Mouse (Mus musculus) telencephalon, adult 2 months (tissue): ENCODE data around the gene Ddr2.
A peak's percentile ranks its signal among the peaks of the same experiment; 100 is the strongest.
"Not testable (repeated sequence)": the region's sequence is repeated elsewhere in the genome, so short reads cannot be mapped to it uniquely, and the experiment has no call there.

Experiments
- DNase-seq: peaks from one replicate; pipeline ENCODE4 v3.0.0-alpha.2; 2011; ENCODE audit warnings: low read depth, low spot score

Gene Ddr2

DNA sequence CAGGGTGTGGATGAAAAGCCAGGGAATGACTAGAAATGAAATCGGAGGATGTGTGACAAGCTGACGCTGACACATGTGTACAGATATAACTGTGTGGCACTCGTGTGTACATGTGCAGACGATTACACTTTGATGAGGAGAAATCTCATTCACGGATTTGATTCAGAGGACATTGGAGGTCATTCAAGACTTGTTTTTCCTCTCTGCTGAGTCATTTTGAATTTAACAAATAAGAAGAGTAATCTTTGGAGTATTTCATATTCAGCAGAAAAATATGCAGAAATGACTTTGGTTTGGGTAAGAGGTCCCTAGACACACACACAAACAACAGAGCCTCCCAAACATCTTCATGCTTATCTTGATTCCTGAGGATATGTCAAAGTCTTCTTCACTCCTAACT, 67.6 kb downstream of the Ddr2 start:
- no peak for DNase-seq

DNA sequence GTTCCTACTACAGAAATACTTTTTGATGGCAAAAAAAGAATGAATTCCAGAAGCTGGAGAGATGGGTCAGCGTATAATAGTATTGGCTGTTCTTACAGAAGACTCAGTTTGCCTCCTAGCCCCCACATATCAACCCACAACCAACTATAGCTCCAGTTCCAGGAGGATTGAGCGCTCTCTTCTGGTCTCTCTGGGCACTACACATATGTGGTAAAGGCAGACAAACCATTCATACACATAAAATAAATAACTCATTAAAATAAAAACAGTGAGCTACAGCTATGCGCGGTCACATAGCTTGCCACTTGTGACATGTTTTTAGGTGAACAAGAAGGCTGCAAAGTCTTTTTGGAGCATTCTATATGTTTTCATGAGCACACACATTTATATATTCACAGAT, 71.2 kb downstream of the Ddr2 start:
- DNase-seq: no peak

DNA sequence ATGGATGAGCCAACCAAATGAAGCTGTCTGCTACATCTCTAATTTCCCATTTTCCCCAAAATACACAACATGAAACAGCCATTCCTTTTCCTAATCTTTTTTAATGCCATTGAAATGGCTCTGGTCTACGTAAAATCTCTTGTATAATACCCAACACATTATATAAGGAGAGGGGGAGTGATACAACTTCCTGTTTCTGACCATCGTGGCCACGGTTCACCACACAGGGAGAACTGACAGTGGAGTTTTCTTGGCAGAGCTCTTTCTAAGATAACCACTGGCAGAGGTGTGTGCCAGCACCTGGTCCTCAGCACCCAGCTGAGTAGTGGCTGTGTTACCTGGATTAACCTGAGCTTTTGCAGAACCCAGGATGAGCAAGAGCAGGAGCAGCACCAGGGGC, 75.0 kb downstream of the Ddr2 start:
- DNase-seq: no peak

DNA sequence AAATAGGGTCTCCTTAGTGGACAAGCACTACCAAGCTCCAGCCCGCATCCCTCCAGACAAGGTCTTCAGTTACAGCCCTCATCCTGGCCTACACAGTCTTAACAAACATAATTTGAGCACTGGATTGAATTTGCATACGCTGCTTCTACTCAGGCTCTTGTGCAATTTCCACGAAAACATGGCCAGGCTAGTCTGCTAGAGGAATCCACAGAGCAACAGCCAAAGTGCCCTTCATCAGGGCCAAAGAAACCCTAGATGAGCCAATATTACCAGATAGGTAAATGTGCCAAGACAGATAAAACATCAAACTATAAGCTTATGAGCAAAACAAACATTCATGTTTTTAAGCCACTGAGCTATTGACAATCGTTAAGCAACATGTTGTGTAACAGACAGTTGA, 75.6 kb downstream of the Ddr2 start:
- DNase-seq: no peak

DNA sequence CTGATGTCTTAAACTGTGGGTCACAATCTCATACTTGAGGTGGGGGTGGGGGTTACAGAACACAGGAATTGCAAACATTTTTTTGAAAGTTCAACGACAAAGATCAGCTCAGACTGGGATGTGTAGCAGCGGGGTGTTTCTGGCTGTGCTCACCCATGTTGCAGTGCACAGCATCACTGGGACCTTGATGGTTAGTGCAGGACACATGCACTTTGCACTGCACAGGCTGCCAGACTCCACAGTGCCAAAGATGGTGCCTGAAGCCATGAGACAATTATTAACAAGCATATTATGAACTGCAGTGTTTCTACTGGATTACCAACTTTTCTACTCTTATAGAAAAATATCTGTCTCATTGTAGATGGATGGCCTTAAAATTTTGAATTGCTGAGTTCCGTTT, 78.9 kb downstream of the Ddr2 start:
- DNase-seq: no peak

DNA sequence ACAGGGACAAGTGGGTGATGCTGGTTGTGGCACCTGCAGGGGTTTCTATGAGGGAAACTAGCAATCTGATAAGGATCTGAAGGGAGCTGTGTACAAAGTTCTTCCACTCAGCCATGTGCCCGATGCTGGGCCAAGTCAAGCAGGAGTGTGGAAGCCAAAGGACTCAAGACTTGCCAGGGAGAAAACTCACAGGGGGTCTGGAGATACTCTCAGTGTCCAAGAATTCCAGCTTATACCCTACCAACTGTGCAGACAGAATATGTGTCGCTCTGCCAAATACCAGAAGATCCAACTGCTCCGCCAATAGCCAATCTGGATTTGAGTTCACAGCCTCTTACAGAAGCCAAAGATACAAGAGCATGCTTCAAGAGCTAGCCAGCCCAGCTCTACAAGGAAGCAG, 95.8 kb downstream of the Ddr2 start:
- DNase-seq: no peak

DNA sequence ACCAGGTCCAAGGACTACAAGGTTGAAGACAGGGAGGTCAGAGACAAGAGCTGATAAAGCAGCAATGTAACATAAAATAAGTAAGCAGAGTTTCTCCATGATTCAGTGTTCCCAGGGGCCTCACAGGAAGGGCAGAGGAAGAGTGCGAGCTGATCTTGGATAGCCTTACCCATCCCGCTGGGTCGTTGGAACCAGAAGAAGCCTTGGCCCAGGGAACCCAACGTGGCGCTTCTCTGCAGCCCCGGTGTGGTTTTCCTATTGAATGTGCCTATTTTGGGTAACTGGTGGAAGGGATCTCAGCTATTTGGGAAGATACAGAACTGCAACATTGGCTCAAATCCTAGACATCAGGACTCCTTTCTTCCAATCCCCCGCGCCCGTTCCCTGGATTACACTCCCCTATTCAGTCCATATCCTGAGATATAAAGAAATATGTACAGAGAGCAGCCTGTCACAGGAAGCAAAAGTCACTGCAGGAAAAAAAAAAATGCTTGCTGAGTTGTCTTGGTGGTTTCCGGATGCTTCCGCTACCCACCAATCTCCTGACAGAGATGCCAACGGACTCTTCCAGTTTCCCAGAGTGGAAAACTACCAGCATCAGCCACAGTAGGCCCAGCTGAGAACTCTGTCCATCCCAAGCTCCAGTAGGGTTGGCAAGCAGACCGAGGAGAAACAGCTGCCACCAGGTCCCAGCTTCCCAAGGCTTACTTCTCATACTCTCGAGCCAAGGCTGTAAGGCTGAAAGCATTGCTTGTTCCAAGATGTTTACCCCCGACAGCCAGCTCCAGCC, 99.7 kb downstream of the Ddr2 start:
- DNase-seq: no peak

DNA sequence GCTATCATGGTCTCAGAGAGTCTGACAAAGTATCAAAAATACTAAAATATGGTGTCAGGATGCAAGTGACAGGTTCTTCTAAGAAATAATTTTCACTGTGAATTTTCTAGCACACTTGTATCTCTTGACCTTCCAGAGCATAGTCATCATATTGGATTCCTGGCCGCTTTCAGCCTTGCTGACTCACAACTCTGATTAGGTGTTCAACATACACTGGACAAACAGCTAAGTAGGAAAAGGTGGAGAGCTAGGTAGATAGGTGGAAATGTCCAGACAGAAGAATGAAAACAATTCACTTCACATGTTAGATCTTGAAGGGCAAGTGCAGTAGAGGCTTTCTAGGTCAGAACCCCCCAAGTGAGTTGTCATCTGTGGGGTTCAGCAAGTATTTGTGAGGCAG, 101.3 kb downstream of the Ddr2 start:
- DNase-seq: no peak

DNA sequence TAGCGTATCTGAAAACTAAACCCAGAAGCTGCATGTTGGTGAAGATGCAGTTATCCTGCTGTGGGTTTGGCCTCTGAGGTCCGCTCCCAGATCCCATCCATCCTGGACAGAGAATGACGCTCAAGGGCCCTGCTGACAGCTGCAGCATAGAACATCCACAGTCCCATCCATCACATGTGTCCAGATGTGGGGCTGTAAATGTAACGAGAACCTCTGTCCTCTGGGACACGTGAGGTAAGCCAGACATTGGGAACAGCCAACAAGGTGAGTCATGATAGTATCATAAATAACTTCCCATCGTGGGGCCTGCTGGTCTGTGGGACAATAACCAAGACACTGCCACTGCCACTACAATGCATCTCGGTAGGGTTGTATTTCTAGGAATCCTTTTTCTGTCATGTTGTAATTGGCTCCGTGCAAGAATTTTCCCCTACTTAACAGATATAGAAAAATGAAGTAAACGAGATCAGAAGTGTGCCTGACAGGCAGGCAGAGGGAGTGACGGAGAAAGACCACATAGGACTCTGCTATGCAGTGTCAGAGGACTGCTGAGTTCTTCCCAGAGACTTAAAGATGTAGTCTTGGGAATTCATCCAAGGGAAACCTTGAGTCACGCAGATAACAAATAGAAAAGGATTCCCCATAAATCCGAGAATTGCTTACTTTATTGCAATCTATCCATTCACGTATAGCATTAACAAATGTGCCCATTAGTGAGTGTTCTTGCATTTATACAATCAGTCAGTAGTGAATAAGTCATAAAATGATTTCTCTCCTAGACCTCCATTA, 101.9 kb downstream of the Ddr2 start:
- DNase-seq: no peak

DNA sequence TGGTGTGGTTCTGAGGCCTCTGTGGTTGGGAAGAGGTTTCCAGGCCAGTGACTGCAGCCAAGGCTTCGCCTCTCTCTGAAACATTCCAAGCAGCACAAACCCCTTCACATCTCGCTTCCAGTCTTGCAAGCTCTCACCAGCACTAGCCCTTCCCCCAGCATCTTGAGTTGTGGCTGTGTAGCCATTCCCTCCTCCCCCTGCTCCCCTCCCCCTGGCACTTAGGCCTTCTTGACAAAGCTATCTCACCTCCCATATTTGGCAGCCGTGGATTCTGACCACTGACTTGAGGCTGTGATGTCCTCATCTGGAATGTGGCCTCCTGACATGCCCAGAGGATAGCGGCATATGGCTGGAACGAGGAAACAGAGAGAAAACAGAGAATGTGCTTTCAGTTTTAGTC, 104.0 kb downstream of the Ddr2 start:
- DNase-seq: no peak

DNA sequence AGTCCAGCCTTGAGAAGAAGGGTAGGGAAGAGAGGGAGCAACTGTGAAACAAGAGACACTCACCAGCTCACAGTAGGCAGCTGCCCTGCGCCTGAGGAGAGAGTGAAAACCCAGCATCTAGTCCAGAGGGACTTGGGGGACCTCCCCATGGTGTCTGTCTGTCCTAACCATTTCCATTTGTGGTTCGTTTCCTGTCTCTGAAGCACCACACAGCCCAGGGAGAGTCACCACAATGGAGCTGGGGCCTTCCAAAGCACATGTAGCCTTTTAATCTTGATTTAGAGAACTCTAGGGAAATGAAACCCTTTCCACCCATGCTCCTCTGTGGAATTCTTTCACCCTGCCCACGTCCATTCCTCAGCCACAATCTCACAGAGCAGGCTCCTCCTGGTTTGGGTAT, 105.3 kb downstream of the Ddr2 start:
- DNase-seq: no peak

DNA sequence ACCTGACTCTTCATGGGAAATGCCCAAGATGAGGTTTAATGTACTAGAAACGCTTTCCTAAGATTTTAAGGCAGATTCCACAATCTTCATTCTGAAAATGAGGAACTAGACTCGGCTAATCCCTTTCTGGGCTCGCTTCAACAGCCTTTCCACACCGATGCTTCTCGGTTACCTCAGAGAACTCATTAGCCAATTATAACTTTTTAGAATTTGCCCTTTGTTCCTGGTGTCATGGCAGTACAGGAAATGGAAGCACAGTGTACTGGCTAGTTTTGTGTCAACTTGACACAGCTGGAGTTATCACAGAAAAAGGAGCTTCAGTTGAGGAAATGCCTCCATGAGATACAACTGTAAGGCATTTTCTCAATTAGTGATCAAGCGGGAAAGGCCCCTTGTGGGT, 116.7 kb downstream of the Ddr2 start:
- DNase-seq: not testable (repeated sequence)

DNA sequence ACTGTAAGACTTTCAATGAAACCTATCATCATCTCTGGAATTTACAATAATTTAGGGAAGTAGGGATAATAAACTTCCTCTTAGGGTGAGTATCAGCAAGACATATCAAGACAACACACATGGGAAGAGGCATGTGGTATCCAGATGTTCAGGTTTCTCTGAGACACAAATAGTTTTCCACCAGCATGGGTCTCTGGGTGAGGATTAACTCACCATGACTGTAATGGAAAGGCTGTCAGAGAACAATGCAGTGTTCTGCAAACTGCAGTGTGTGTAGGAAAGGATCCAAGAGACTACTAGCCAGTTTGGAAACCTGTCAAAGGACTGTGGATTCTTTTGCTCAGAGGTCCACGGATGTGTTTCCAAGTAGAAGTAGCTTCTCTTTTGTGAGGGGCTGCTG, 124.4 kb downstream of the Ddr2 start:
- DNase-seq: no peak

DNA sequence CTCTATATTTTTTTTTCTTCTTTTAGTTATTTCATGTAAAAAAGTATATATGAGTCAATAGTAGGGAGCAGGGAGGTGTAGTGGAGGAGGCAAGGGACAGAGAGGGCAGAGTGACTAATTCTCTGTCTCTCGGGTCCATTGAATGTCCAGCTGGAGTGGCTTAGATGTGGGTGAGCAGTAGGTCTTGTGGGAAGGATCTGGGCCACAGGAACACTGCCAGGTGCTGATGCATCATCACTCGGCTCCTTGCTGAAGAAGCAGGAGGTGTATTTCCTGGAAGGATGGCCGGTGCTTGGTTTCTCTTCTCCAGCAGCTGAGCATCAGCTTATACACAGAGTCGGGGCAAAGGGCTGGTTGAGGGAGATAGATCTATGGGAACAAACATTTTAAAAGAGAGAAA, 132.9 kb downstream of the Ddr2 start:
- DNase-seq: no peak

DNA sequence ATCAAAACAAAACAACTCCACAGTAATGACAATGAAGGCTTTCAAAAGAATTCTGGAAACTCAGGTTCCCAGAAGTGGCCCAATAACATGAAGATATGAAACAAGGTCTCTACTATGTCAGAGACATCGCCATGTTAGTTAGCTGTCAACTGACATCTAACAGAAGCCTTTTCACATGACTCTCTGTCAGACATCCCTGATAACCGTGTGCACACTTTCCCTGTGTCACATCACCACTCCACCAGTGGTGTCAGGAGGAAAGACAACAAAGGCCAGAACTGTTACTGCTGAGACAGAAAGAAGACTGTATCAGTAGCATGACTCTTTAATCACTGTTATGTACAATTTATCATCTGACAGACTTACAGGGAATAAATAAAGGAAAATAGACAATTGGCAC, 138.6 kb downstream of the Ddr2 start:
- no peak for DNase-seq

DNA sequence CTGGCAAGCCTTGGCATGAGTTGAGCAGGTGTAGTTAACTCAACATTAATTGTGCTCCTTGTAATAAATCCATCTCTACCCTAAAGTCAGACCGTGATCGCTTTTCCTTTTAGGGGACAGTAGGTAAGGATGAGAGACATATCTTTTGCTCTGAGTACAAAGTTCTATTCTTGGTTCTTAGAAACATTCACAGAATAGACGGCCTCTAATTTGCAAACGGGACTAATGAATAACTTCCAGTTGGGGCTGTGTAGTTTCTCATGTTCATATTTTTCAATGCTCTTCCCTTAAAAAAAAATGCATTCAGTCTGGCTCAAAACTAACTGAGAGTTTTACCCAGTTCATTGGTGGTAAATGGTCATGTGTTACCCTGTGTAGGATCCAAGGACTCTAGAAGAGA, 139.6 kb downstream of the Ddr2 start:
- DNase-seq: no peak

DNA sequence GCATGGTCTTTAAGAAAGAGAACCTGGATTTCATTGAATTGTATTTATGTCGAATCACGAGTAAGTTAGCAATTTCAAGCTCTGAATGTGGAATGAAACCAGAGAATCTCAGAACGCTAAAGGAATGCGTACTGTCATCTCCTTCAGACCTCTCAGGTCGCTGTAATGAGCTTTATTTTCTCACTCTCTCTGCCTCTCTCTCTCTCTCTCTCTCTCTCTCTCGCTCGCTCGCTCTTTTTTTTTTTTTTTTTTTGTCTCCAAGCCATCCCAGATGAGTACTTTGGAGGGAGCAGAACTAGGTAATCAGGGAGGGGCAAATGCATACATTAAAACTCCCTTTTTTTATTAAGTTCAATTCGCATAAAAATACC, 141.1 kb downstream of the Ddr2 start:
- no peak for DNase-seq

DNA sequence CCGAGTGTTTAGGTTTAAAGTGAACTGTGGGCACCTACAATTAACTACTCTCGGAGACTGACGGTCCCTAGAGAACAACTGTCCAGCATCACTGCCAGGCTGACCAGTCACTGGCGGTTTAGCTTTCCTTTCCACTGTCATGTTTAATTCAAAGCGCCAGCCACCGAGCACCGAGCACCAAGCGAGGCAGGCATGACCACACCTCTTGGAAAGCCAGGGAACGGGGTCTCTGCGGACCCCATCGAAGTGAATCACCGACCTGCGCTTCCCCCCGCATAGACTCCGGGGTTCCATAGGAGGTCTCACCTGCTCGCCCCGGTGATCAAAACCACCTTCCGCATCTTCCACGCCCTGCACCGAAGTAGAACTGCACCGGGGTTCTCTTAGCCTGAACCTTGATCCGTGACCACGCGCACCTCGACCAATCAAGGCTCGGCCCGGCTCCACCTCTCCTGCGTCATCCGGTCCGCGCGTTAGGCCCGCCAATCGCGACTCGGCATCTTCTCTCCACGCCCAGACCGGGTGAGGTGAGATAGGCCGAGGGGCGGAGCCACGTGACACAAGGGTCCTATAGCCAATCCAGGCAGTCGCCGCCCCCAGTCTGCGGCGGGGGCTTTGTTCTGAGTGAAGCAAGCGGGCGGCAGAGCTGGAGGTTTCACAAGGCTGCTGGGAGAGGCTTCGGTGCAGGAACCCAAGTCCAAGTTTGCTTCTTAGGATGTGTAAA, 141.6 kb downstream of the Ddr2 start, which contains the start of gene Hsd17b7:
Gene Hsd17b7, minus strand, starts transcription at position 450 of the 724 bp plus-strand sequence.
- peak; percentile 97 for DNase-seq

DNA sequence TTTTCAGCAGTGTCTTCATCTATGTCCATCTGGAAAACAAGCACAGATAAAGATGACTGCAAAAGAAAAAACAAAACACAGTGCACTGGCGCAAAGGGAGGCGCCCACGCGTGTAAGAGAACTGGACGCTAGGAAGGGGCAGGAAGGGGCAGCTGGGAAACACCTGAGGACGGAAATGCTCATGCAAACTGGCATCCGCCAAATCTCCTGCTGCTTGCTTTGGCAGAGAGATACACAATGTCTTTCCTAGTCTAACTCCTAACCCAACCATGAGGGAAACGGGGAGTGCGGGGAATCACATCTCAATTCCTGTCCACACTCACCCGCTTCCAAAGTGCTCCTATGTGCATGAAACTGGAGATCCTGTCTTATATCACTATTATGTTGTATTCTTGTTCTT, 157.5 kb downstream of the Ddr2 start:
- no peak for DNase-seq

DNA sequence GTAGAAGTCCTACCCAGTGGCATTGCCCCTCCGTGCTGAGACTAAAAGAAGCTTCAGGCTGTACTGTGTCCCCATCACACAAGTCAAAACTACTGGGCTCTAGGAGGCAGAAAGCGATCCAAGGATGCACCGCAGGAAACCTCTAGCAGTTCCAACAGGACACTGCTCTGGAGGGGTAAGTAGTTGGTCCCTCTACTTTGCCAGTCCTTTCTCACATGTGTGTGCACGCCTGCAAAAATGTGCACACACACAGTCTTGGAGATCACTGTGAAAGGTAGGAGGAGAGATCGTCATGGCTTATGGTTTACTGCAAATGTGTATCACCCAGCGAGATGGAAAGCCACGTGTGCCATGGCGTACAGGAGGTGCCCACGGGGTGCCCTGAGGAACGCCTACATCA, 157.9 kb downstream of the Ddr2 start:
- DNase-seq: no peak

DNA sequence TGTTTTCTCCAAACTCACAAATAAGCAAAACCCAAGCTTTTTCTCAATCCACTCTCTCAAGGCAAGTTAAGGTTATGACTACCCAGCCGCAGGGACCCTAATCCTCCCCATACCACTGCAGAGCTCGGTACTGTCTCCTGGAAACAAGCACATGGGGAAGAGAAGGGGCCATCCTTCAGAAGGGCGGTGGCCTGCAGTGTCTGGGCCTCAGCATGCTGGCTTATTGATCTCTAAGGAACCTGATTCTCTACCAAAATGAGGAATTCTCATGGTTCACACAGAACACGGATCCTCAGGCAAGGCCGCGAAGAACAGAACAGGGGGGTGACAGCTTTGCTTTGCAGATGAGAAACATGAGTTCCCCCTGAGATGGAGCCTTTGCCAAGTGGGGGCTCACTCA, 159.0 kb downstream of the Ddr2 start:
- no peak for DNase-seq

DNA sequence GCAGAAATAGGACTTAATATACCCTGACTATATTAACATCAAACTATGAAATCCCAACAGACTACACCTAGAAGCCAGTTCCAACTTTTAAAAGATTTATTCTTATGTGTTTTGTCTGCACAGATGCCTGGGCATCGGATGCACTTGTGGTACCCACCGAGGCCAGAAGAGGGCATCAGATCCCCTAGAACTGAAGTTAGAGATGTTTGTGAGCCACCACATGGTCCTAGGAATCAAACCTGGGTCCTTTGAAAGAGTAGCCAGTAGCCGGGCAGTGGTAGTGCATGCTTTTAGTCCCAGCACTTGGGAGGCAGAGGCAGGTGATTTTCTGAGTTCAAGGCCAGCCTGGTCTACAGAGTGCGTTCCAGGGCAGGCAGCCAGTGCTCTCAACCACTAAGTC, 159.9 kb downstream of the Ddr2 start:
- no peak for DNase-seq

DNA sequence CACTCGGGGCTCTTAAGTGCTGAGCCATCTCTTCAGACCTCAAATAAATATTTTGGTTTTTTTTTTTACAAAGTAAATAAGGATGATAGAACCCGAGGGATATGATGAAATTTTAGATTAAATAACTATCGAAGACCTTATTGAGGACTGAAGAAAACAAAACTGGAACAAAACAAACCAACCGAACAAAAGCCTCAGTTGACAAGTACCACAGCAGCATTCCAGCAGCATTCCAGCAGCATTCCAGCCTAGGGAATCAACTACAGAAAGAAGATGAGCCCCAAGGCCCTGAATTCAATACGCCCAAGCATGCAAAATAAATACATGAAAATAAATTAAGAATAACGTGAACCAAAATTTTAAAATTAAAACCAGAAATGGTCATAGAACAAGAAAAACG, 160.6 kb downstream of the Ddr2 start:
- DNase-seq: no peak
